Mouse (Mus musculus): ENCODE measurements around the gene Slc25a54. TPM values are rescaled to one million over a fixed set of nuclear protein-coding genes. Genes with fewer than 3 reads are reported as not detected.

The Slc25a54 gene
- polyA plus RNA-seq, 1 experiment = not detected

GRCm38 (mm10) chr3:109152561-109152960 is 72.3 kb downstream of the Slc25a54 start:
- TF ChIP-seq POLR2A (IDR thresholded peaks at IDR 0.05; ENCODE audit: low read depth, low read length) = no peak
- no peak for TF ChIP-seq CTCF (conservative IDR thresholded peaks at IDR 0.05; ENCODE audit: insufficient read depth, insufficient read length, low read depth, low read length)
- DNase-seq = no peak
- WGBS = 85% methylated on average over 4 of the region's 4 CpGs
- no peak overlapping the region for H3K4me3 ChIP-seq (ENCODE audit: insufficient read depth, low read depth, low read length)
- no peaks in the 10 kb centered on the region for H3K27me3 ChIP-seq (replicated peaks; ENCODE audit: control insufficient read depth, insufficient read depth, low read length)
- H3K27ac ChIP-seq (ENCODE audit: insufficient read depth, low read depth, low read length) = no peak overlapping the region
- no peaks in the 10 kb centered on the region for H3K36me3 ChIP-seq (ENCODE audit: control insufficient read depth, insufficient read depth, low read length)
- no peaks in the 10 kb centered on the region for H3K4me1 ChIP-seq (ENCODE audit: control insufficient read depth, insufficient read depth, low read length)

GRCm38 (mm10) chr3:109153410-109153809 is 73.1 kb downstream of the Slc25a54 start:
- no peak overlapping the region for H3K27ac ChIP-seq (ENCODE audit: insufficient read depth, low read depth, low read length)
- H3K27me3 ChIP-seq (replicated peaks; ENCODE audit: control insufficient read depth, insufficient read depth, low read length) = no peaks in the 10 kb centered on the region
- no peak for DNase-seq
- no peak for TF ChIP-seq POLR2A (IDR thresholded peaks at IDR 0.05; ENCODE audit: low read depth, low read length)
- no peak for TF ChIP-seq CTCF (conservative IDR thresholded peaks at IDR 0.05; ENCODE audit: insufficient read depth, insufficient read length, low read depth, low read length)
- WGBS = 98% methylated on average over 6 of the region's 6 CpGs
- H3K4me3 ChIP-seq (ENCODE audit: insufficient read depth, low read depth, low read length) = no peak overlapping the region
- H3K36me3 ChIP-seq (ENCODE audit: control insufficient read depth, insufficient read depth, low read length) = no peaks in the 10 kb centered on the region
- H3K4me1 ChIP-seq (ENCODE audit: control insufficient read depth, insufficient read depth, low read length) = no peaks in the 10 kb centered on the region

GRCm38 (mm10) chr3:109155926-109156669 is 75.8 kb downstream of the Slc25a54 start:
- WGBS = 69% methylated on average over 4 of the region's 4 CpGs
- no peaks in the 10 kb centered on the region for H3K36me3 ChIP-seq (ENCODE audit: control insufficient read depth, insufficient read depth, low read length)
- DNase-seq = no peak
- H3K27me3 ChIP-seq (replicated peaks; ENCODE audit: control insufficient read depth, insufficient read depth, low read length) = no peaks in the 10 kb centered on the region
- H3K4me1 ChIP-seq (ENCODE audit: control insufficient read depth, insufficient read depth, low read length) = no peaks in the 10 kb centered on the region
- H3K4me3 ChIP-seq (ENCODE audit: insufficient read depth, low read depth, low read length) = no peak overlapping the region
- H3K27ac ChIP-seq (ENCODE audit: insufficient read depth, low read depth, low read length) = no peak overlapping the region
- TF ChIP-seq CTCF (conservative IDR thresholded peaks at IDR 0.05; ENCODE audit: insufficient read depth, insufficient read length, low read depth, low read length) (no peak), POLR2A (IDR thresholded peaks at IDR 0.05; ENCODE audit: low read depth, low read length) (no peak)

GRCm38 (mm10) chr3:109157481-109157880 is 77.2 kb downstream of the Slc25a54 start:
- H3K4me3 ChIP-seq (ENCODE audit: insufficient read depth, low read depth, low read length) = no peak overlapping the region

GRCm38 (mm10) chr3:109164088-109164487 is 83.8 kb downstream of the Slc25a54 start:
- Histone ChIP-seq H3K4me1 (ENCODE audit: control insufficient read depth, insufficient read depth, low read length) (no peaks in the 10 kb centered on the region), H3K27me3 (replicated peaks; ENCODE audit: control insufficient read depth, insufficient read depth, low read length) (no peaks in the 10 kb centered on the region), H3K36me3 (ENCODE audit: control insufficient read depth, insufficient read depth, low read length) (no peaks in the 10 kb centered on the region), H3K27ac (ENCODE audit: insufficient read depth, low read depth, low read length) (no peak overlapping the region), H3K4me3 (ENCODE audit: insufficient read depth, low read depth, low read length) (no peak overlapping the region)
- TF ChIP-seq CTCF (conservative IDR thresholded peaks at IDR 0.05; ENCODE audit: insufficient read depth, insufficient read length, low read depth, low read length) (no peak), POLR2A (IDR thresholded peaks at IDR 0.05; ENCODE audit: low read depth, low read length) (no peak)
- 74% methylated on average over 2 of the region's 2 CpGs for WGBS
- no peak for DNase-seq

More at GRCm38 (mm10) chr3:109157481-109157880, 77.2 kb downstream of the Slc25a54 start:
- Histone ChIP-seq H3K4me1 (ENCODE audit: control insufficient read depth, insufficient read depth, low read length) (no peaks in the 10 kb centered on the region), H3K27me3 (replicated peaks; ENCODE audit: control insufficient read depth, insufficient read depth, low read length) (no peaks in the 10 kb centered on the region), H3K36me3 (ENCODE audit: control insufficient read depth, insufficient read depth, low read length) (no peaks in the 10 kb centered on the region), H3K27ac (ENCODE audit: insufficient read depth, low read depth, low read length) (no peak overlapping the region)
- TF ChIP-seq CTCF (conservative IDR thresholded peaks at IDR 0.05; ENCODE audit: insufficient read depth, insufficient read length, low read depth, low read length) (no peak), POLR2A (IDR thresholded peaks at IDR 0.05; ENCODE audit: low read depth, low read length) (no peak)
- 84% methylated on average over 3 of the region's 3 CpGs for WGBS
- DNase-seq = no peak

- no peak for TF ChIP-seq CTCF (conservative IDR thresholded peaks at IDR 0.05; ENCODE audit: insufficient read depth, insufficient read length, low read depth, low read length)
- TF ChIP-seq POLR2A (IDR thresholded peaks at IDR 0.05; ENCODE audit: low read depth, low read length) = no peak
- 94% methylated on average over 1 of the region's 1 CpGs for WGBS
- Histone ChIP-seq H3K27ac (ENCODE audit: insufficient read depth, low read depth, low read length) (no peak overlapping the region), H3K4me1 (ENCODE audit: control insufficient read depth, insufficient read depth, low read length) (no peaks in the 10 kb centered on the region), H3K27me3 (replicated peaks; ENCODE audit: control insufficient read depth, insufficient read depth, low read length) (no peaks in the 10 kb centered on the region), H3K4me3 (ENCODE audit: insufficient read depth, low read depth, low read length) (no peak overlapping the region), H3K36me3 (ENCODE audit: control insufficient read depth, insufficient read depth, low read length) (no peaks in the 10 kb centered on the region)
- no peak for DNase-seq
Measured at GRCm38 (mm10) chr3:109164644-109165043, 84.4 kb downstream of the Slc25a54 start.

- WGBS = 89% methylated on average over 8 of the region's 8 CpGs
- no peaks in the 10 kb centered on the region for H3K4me1 ChIP-seq (ENCODE audit: control insufficient read depth, insufficient read depth, low read length)
- no peaks in the 10 kb centered on the region for H3K36me3 ChIP-seq (ENCODE audit: control insufficient read depth, insufficient read depth, low read length)
- no peak overlapping the region for H3K4me3 ChIP-seq (ENCODE audit: insufficient read depth, low read depth, low read length)
- no peak for DNase-seq
- H3K27ac ChIP-seq (ENCODE audit: insufficient read depth, low read depth, low read length) = no peak overlapping the region
- TF ChIP-seq POLR2A (IDR thresholded peaks at IDR 0.05; ENCODE audit: low read depth, low read length) (no peak), CTCF (conservative IDR thresholded peaks at IDR 0.05; ENCODE audit: insufficient read depth, insufficient read length, low read depth, low read length) (no peak)
- no peaks in the 10 kb centered on the region for H3K27me3 ChIP-seq (replicated peaks; ENCODE audit: control insufficient read depth, insufficient read depth, low read length)
Measured at GRCm38 (mm10) chr3:109165214-109165829, 85.1 kb downstream of the Slc25a54 start.

Other genes starting within 250 kb of the Slc25a54 start
- gene Stxbp3, start 239.9 kb upstream of the Slc25a54 start, polyA plus RNA-seq (2012; rRNA removed) = 10.5 and 14.4 TPM in 2 replicates
- gene Fndc7, start 190.5 kb upstream of the Slc25a54 start, polyA plus RNA-seq (2012; rRNA removed) = 0.23 and 0.25 TPM in 2 replicates
- gene Prpf38b, start 168.7 kb upstream of the Slc25a54 start, polyA plus RNA-seq (2012; rRNA removed) = 19.7 and 31.5 TPM in 2 replicates
- 0.06 TPM in 1 of 2 replicates, not detected in the other for gene Henmt1, start 140.6 kb upstream of the Slc25a54 start, polyA plus RNA-seq (2012; rRNA removed)
- gene Gm9857, start 140.0 kb upstream of the Slc25a54 start, polyA plus RNA-seq (2012; rRNA removed) = 0.31 and 0.38 TPM in 2 replicates
- gene Fam102b, start 52.9 kb upstream of the Slc25a54 start, polyA plus RNA-seq (2012; rRNA removed) = 6.1 and 7.8 TPM in 2 replicates
- 1.6 and 1.9 TPM in 2 replicates for gene Slc25a24, start 42.7 kb downstream of the Slc25a54 start, polyA plus RNA-seq (2012; rRNA removed)

Data from kidney, adult 2 months (tissue).